Mouse (Mus musculus): ENCODE results near the gene Blzf1.
A peak's percentile ranks its signal among the peaks of the same experiment; 100 is the strongest.

Gene Blzf1

DNA sequence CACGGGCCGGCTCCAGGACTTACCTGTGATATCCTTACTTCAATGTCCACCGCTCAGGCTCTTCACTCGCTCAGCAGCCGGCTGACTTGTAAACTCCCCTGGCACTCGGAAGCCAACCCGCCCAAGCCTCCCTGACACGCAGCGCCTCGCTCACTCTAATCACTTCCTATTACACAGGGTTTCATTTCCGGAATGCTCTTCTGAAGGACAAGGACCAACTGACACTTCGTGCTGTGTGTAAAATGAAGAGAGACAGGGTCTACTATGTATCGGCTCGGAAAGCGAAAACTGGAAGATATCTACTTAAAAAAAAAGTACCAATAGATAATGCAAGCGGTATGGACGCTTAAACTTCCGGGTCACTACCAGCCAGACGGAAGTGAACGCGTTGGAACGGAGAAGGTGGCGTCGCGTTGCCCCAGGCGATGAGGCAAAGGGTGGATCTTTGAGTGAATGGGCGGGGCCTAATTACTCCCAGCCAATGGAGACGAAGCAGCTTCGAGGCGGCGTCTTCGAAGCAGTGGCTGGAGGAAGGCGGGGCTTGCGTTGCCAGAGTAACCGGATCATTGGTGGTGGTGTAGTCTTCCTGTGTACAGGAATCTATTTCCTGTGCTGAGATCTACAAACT is at the start of gene Blzf1:
TSS of gene Blzf1 (minus strand) at position 366 of the 628 bp plus-strand sequence.
- peak; percentile 92 to 97 for DNase-seq (ENCODE audit: low spot score in 2 of 2)

DNA sequence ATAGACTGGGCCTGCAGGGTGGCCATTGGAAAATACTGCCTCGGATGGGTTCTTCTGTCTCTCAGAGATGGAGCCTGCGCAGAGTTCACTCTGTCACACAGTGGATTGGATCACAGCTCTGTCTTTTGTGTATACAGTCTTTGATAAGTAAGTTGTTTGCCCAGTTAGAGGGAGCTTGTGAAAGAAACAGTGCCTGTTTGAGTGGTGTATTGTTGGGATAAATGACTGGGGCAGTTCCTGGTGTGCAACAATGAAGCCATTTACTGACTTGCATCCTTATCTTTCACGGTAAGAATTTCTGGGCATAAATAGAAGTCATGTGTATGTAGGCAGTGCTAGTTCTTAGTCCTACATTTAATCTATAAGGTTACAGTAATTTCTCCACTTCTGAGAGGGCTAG is 46.2 kb upstream of the Blzf1 start:
- no peak for DNase-seq (ENCODE audit: low spot score in 2 of 2)

DNA sequence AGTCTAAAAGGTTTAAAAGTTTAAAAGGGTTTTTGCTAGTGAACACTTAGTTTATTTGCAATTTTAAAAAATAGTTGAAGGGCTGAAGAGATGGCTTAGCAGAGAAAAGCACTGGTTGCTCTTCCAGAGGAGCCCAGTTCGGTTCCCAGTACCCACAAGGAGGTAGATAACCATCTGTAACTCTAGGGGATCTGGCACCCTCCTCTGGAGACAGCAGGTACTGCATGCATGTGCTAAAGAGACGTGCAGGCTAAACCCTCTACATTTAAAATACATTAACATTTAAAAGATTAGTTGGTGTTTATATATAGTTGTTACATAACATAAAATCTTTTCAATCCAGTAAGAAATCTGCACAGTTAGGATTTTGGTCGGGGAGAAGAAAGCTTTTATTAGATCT is 34.9 kb upstream of the Blzf1 start:
- DNase-seq (ENCODE audit: low spot score in 2 of 2), result no peak

DNA sequence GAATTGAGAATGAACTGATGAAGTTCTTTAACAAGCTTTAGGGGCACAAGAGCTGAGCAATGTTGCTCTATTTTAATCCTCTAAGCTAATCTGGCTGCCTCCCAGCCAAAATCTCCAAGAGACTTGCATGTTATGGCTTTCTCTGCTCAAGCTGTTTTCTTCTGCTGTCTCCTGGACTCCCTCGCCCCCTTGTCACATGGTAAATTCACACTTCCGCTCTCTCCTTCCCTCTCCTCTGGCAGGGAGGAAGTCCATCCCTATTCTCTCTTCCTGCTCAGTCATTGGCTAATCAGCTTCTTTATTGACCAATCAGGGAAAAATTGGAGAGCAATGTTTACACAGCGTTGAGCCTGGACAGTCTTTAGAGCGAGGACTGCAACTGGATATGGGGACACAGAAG is 28.6 kb upstream of the Blzf1 start:
- DNase-seq (ENCODE audit: low spot score in 2 of 2), result no peak

DNA sequence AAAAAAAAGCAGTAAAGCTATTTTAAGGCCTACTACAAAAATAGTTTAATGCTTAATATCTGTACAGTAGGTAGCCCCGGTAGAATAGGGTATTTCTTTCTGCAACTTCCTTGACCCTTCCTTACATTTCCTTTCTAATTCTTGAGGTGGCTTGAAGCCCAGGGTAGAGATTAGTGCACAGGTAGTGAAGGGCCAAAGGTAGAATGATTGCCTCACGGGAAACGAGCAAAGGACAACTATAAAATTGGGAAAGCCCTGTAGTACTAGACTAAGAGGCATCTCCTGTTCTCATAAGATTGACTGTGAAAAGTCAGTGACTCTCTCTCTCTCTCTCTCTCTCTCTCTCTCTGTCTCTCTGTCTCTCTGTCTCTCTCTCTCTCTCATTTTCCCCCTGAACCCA is 28.1 kb upstream of the Blzf1 start:
- DNase-seq (ENCODE audit: low spot score in 2 of 2), result no peak

DNA sequence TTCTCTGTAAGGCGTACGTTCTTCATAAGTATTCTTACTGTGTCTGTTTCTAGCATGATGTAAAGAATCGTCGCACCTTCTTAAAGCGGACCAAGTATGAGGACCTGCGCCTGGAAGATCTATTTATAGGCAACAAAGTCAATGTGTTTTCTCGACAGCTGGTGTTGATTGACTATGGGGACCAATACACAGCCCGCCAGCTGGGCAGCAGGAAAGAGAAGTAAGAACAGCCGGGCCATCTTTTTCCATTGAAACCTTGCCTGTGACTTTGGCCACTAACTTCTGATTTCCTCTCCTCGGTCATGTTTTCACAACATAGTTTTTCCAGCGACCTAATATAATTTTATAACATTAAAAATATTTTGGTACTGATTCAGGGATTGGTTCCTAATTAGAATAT is 25.3 kb upstream of the Blzf1 start:
- DNase-seq (ENCODE audit: low spot score in 2 of 2), result no peak

DNA sequence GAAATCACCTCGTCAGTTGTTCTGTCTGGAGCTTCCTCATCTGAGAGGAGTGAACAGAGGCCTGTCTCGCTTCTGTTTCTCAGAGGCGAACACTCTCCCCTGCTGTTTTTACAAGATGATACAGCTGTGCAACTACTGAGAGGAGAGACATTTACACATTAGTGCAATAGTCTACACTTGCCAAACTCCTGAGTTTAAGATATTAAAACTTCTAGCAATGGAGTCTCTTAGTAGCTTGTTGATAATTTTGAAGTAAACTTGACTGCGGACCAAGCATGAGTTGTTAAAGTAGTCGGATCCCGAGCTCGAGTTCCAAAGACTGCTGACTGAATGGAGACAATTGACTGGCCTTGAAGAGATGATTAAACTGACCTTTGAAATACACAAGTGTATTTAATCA is 20.5 kb upstream of the Blzf1 start:
- no peak for DNase-seq (ENCODE audit: low spot score in 2 of 2)

DNA sequence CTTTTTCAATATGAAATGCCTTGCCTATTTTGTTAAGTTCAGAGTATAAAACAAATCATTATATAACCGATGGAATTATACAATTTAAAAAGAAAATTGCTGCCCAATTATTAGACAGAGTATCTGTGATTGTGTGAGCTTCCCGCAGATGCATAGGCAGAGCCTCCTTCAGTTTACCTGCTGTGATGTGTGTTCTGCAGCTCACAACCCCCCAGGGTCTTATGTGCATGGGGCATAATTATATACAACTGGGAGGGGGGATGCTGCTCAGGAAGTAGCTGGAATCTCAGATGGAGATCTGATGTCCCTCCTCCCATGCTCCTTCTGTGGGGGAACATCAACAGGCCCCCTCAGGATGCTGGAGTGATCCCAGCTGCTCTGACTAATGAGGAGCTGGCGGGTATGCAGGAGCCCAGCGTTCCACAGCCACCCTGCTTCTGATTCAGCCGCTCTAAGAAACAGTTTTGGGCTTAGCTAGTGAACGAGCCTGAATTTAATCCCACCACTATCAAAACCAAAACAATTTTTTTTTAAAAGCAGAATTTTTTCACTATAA is 19.4 kb upstream of the Blzf1 start:
- DNase-seq (ENCODE audit: low spot score in 2 of 2), result no peak

DNA sequence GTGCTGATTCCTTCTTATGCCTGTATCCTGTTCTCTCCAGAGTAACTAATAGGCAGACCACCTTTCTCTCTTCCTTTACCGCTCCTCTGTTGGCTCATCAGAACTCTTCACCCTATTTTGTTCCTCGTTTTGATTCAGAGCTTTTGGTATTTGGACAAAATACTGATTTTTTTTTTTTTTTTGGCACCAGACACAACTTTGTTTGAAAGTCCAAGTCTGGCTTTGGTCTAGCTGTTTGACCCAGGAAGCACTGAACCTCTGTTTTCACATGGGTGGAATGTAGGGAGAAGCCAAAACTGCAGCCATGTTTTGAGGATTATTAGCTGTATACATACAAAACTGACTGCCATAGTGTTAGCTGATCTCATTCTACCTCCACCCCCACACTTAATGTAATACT is 17.6 kb upstream of the Blzf1 start:
- no peak for DNase-seq (ENCODE audit: low spot score in 2 of 2)

DNA sequence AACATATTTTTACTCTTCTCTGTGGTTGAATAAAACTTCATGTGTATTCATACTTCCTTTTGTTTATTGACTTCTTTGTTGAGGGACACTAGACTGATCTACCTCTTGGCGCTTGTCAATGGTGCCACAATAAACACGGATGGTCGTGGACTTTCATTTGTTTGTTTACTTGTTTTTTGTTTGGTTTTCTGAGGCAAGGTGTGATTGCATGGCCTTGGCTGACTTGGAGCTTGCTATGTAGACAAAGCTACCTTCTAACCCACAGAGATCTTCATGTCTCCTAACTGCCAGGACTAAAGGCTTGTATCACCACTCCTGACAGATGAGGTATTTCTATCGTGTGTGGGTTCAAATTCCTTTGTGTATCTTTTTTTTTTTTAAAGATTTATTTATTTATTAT is 16.9 kb upstream of the Blzf1 start:
- DNase-seq (ENCODE audit: low spot score in 2 of 2), result no peak

DNA sequence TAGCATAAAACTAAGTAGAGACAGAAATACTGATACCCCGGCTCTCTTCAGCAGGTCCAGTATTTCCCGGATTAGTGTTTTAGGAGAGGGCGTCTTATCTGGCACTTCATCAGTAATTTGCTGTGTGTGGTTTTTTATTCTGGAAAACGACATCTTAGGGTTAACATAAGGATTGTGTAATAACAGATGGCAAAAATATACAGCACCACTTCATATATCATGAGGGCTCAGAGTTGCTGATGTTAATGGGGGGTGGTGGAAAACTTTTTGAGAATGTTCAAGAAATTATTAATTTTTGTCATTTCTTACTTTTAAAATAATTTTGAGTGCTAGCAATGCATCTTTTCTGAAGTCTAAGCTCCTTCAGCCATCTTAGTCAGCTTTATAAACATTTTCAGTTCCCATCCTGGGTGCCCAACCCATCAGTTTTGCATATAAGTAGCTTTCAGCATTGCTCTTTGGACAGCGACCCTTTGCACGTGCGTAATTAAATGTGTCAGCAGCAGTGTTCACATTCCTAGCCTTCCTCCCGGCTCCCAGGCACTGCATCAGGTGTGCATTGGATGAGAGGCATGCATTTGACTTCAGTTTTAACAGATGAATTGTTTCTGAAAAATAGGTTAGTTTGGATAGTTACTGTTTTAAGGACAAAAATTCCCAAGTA is 15.8 kb upstream of the Blzf1 start:
- DNase-seq (ENCODE audit: low spot score in 2 of 2), result no peak

DNA sequence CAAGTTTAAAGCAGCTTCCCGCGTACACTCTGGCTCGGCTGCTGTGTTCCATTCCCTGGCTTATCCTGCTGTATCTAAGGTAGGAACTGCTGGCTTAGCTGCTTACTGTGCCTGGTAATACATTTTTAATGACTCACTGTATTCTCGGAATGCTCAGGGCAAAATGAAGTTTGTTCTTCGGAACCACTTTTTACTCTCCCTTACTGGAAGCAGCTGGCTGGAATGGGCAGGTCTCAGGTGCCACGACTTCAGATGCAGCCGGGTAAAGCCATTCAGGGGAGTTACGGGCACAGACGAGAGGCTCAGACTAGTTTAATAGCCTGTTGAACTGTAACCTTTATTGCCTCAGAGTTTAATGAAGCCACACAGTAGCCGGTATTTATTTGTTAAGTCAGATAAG is 14.1 kb upstream of the Blzf1 start:
- no peak for DNase-seq (ENCODE audit: low spot score in 2 of 2)

DNA sequence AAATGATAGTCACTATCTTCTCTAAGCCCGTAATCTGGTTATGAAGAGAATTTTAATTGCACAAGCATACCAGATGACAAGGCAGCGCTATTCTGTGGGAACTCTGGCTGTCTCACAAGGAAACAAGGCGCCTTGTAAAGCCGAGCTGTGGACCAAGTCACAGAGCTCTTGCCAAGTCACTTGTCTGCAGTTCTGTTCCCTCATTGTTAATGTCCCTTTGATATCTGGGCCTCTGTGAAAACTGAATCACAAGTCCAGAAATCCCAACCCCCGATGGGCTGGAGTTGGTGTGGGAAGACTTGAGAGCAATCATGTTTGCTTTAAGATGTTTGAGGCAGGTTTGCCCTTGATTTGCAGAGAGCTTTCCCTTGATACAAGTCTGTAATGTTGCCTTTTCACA is 13.4 kb upstream of the Blzf1 start:
- DNase-seq (ENCODE audit: low spot score in 2 of 2), result no peak

DNA sequence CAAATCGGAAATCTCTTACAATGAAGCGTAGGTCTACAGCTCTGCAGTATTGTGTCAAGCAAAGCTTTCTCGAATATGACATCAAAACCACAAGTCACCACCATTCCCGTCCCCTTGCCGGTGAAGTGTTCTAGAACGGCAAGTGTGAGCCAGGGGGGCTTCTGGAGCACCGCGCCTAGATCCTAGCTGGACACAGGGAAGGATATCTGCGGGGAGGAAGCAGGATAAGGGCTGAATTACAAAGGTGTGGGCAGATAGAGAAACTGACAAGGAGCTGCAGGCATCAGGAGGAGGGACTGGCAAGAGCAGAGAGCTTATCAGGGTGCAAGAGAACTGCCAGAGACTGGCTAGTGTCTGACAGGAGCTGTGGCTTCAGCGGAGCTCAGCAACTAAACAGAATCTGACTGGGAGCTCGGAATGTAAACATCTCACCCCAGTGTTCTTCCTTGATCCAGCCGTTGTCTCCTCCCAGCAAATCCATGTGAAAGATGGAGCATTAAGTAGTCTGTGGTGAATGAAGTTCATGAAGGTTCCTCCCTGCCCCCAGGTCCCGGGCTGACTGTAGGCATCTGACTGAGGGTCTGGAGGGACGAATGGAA is 12.4 kb upstream of the Blzf1 start:
- DNase-seq (ENCODE audit: low spot score in 2 of 2), result no peak

DNA sequence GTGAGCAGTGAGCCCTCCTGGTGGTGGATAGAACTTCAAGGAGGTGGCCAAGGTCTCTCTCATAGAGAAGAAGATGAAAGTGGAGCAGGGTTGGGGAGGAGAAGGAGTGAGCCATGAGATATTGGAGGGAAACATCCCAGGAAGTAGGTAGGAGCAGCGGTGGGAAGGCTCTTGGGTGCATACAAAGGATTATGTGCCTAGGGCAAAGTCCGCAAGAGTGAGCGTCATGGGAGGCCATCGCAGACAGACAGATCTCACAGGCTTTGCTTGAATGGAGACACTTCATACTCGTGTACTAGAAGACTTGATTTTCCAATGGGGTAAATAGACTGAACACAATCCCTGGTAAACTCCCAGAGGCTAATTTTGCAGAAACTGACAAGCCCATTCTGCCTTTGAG is 11.2 kb upstream of the Blzf1 start:
- no peak for DNase-seq (ENCODE audit: low spot score in 2 of 2)

DNA sequence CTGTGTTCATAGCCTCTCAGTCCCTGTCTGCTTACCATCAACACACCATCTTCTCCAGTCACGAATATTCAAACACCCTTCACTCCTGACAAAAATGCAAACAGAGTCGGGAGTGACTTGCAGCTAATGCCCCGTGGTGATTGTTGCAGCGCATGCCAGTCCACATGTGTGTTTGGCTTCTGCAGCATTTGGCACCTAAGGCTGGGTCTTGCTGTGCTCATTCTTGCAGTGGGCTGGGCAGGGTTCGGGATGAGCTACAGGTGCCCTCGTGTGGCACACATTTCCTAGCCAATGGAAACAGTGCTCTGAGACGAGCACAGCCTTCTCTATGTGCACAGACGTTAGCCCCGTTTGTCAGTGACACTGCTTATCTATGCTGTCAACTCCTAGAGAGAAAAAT is 10.0 kb upstream of the Blzf1 start:
- no peak for DNase-seq (ENCODE audit: low spot score in 2 of 2)

DNA sequence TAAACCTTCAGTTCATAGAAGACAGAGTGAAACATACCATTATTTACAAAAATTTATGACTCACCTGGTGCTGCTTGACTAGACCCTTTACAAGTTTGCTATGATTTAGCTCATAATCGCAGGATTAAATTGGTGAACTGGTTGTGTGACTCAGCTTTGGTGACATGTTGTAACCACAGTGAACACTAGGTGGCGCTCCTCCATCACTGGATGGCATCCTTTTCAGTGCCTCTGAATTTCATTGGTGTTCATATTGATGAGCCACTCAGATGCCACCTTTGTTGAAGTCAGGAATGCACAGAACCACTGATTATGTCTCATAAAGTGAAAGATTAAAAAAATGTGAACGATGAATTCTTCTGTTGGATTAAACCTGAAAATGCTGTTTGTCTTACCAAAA is 9.4 kb upstream of the Blzf1 start:
- peak; percentile 58 to 70 for DNase-seq (ENCODE audit: low spot score in 2 of 2)

DNA sequence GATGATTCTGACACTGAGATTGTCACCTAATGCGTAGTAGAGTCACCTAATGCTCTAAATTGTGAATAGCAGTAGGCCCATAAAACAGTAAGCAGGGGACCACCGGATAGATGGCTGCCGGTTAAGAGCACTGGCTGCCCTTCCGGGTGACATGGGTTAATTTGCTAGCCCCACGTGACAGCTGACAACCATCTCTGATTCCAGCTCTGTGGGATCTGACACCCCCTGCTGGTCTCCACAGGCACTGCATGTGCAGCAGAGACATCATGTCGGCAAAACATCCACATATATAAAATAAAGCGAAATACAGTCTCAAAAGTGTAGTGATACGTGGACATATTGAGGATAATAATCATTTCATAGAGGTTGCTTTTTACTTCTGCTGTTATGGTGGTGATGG is 8.0 kb upstream of the Blzf1 start:
- no peak for DNase-seq (ENCODE audit: low spot score in 2 of 2)

DNA sequence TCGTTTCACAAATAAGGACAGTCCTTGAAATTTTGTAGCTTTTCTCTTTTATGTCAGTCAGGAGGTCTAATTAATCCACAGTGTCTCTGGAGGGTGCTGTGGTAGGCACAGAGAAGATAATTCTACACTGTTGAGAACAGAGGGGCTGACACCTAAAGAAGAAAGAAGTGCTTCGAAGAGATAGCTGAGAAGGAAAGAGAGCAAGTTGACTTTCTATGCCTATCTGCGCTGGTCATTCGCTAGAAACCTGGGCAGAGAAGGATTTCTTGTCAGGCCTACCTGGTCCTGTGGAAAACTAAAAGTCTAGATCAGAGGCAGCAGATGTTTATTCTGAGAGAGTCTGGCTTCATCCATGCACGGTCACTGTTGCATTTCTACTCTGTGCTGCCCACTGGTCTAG is 6.8 kb upstream of the Blzf1 start:
- DNase-seq (ENCODE audit: low spot score in 2 of 2), result no peak

DNA sequence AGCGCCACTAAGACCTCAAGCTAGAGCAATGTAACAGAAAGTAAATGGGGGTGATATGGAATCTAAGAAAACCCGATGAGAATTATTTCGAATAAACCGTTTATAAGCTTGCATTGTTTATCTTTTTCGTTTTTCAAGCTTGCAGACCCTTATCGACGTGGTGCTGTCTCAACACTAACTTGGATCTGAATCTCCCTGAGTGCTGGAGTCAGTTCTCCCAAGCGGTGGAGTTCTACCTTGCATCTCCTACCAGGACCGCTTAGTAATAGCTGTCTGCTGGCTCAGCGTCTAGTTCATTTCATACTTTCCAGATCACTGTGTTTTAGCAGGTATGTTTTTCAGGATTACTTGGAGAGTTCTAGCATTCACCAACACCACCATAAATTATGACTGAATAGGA is 633 bp upstream of the Blzf1 start:
- DNase-seq (ENCODE audit: low spot score in 2 of 2), result no peak

DNA sequence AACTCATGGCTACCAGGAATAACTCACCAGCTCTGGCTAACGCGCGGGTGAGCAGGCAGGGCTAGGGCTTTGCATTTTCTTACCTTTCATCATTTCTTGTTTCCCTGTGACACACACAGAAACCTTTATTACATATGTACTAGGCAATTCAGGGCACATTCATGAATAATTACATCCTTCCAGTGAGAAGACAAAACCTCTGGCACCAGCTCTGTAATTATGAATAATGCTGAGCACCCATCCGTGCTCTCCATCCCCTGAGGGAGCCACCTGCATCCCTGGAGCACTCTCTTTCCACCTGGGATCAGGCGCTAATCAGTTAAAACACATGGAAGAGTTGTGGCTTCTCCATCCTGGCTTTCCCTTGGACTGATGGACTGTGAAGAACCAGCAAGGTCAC is 3.5 kb downstream of the Blzf1 start, which contains the start of gene Nme7:
TSS of gene Nme7 (plus strand) at position 301 of the 400 bp plus-strand sequence.
- DNase-seq (ENCODE audit: low spot score in 2 of 2), result no peak

DNA sequence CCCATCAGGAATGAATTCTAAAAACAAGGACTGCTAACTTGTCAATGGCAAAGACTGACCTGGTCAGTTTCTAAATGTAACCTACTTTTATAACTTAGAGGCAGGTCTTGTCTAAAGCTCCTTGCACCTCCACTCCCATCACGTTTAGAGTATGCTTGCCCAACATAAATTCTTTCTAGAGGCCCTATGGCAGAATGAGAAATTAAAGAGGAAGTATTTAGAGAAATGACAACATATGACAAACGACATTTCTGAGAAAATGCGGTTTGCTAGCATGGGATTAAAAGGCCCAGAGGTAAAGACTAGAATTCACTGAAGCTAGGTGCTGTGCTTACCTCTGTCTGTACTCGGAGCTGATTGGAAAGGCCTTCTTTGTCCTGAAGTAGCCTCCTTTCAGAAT is 5.3 kb downstream of the Blzf1 start:
- DNase-seq (ENCODE audit: low spot score in 2 of 2), result no peak

DNA sequence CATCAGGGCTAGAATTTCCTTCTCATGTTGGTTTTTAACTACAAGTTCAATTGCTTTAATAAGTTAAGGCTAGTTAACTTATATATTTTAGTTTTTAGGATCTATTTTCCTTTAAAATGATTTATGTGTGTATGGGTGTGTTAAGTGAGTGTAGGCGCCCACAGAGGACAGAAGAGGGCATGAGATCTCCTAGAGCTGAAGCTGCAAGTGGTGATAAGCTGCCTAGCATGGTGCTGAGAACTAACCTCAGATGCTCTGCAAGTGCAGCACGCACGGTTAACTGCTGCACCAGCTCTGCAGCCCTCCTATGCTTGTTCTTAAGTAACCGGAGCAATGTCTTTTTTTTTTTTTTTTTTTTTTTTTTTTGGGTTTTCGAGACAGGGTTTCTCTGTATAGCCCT is 10.8 kb downstream of the Blzf1 start:
- no peak for DNase-seq (ENCODE audit: low spot score in 2 of 2)
